In the genomic region with DNA sequence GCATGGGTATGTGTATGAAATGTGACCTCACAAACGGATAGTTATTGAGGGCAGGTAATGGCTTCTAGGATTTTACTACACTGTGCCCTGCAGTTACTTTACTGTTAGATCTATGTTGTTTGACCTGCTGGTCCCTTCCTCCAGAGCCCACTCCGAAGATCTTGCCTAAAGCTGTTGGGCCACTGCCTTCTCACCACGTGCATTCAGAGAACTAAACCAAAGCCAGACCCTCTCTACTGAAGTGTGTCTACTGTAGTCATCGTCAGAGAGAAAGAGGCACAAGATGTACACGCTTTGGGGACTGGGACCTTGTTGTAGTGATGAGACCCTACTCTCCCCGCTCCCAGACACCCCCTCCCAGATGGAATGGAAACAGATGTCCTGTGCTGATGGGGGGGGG, we compare ENCODE assay signal across 44 mouse cellular contexts. TPM values are rescaled to one million over a fixed set of nuclear protein-coding genes. Genes with fewer than 3 reads are reported as not detected.
"Had no signal": no experiment of that assay in that cellular context is flagged by ENCODE, and none has a peak within 500 bp of the region (broad histone marks: within the 10 kb centered on the region; RNA-seq: fewer than 3 reads in every experiment).

No protein-coding gene starts in this region.

- H3K27ac ChIP-seq: limb, embryonic 10.5 days; limb, embryonic 12.5 days; limb, embryonic 13.5 days; limb, embryonic 15.5 days; liver, embryonic 12.5 days; liver, embryonic 13.5 days; liver, embryonic 14.5 days; liver, embryonic 15.5 days; lung, embryonic 15.5 days; macrophage; midbrain, embryonic 10.5 days; midbrain, embryonic 12.5 days; midbrain, embryonic 15.5 days; neural tube, embryonic 12.5 days; neural tube, embryonic 13.5 days had no signal

- H3K9me3 ChIP-seq: limb, embryonic 10.5 days; limb, embryonic 12.5 days; limb, embryonic 13.5 days; limb, embryonic 15.5 days; liver, embryonic 12.5 days; liver, embryonic 13.5 days; liver, embryonic 15.5 days; lung, embryonic 15.5 days; megakaryocyte, embryonic 14.5 days; midbrain, embryonic 10.5 days; midbrain, embryonic 12.5 days; midbrain, embryonic 15.5 days; neural tube, embryonic 12.5 days; neural tube, embryonic 13.5 days had no signal

- H3K4me3 ChIP-seq: limb, embryonic 10.5 days; limb, embryonic 12.5 days; limb, embryonic 13.5 days; limb, embryonic 15.5 days; liver, embryonic 12.5 days; liver, embryonic 13.5 days; liver, embryonic 15.5 days; lung, embryonic 15.5 days; megakaryocyte, embryonic 14.5 days; midbrain, embryonic 10.5 days; midbrain, embryonic 12.5 days; midbrain, embryonic 15.5 days; myocyte; neural tube, embryonic 12.5 days; neural tube, embryonic 13.5 days had no signal

- H3K4me1 ChIP-seq: limb, embryonic 12.5 days; limb, embryonic 13.5 days; lung, embryonic 15.5 days; neural tube, embryonic 12.5 days; neural tube, embryonic 13.5 days had no signal

- H3K4me2 ChIP-seq: limb, embryonic 12.5 days; limb, embryonic 13.5 days; limb, embryonic 15.5 days; liver, embryonic 11.5 days; liver, embryonic 12.5 days; liver, embryonic 13.5 days; liver, embryonic 15.5 days; lung, embryonic 14.5 days; lung, embryonic 15.5 days; midbrain, embryonic 12.5 days; midbrain, embryonic 15.5 days; neural tube, embryonic 12.5 days; neural tube, embryonic 13.5 days had no signal

- H3K36me3 ChIP-seq: limb, embryonic 10.5 days; limb, embryonic 12.5 days; limb, embryonic 13.5 days; limb, embryonic 15.5 days; liver, embryonic 12.5 days; liver, embryonic 13.5 days; liver, embryonic 15.5 days; lung, embryonic 15.5 days; midbrain, embryonic 10.5 days; midbrain, embryonic 12.5 days; midbrain, embryonic 15.5 days; neural tube, embryonic 12.5 days; neural tube, embryonic 13.5 days had no signal

- DNase-seq: left cerebral cortex, postnatal 4 days; liver; liver, embryonic 13.5 days; liver, postnatal 0 days; lung, adult 18-20 months; lung, adult 2 months; lung, embryonic 14.5 days; lung, postnatal 10 days; lung, postnatal 14 days; lung, postnatal 36 days; lung, postnatal 4 days; midbrain, embryonic 14.5 days had no signal

- ATAC-seq: liver, embryonic 12.5 days; liver, postnatal 0 days; lung, postnatal 0 days; midbrain, embryonic 15.5 days; midbrain, embryonic 16.5 days had no signal

- H3K9ac ChIP-seq: limb, embryonic 12.5 days; limb, embryonic 13.5 days; limb, embryonic 15.5 days; liver, embryonic 12.5 days; liver, embryonic 13.5 days; liver, embryonic 14.5 days; liver, embryonic 15.5 days; liver, postnatal 0 days; lung, embryonic 14.5 days; lung, embryonic 15.5 days; midbrain, embryonic 12.5 days; midbrain, embryonic 15.5 days; neural tube, embryonic 12.5 days; neural tube, embryonic 13.5 days had no signal

- H3K27me3 ChIP-seq: limb, embryonic 12.5 days; limb, embryonic 13.5 days; limb, embryonic 15.5 days; liver, embryonic 12.5 days; liver, embryonic 13.5 days; liver, embryonic 15.5 days; lung, embryonic 15.5 days; megakaryocyte, embryonic 14.5 days; midbrain, embryonic 12.5 days; midbrain, embryonic 15.5 days; neural tube, embryonic 12.5 days; neural tube, embryonic 13.5 days had no signal

RNA-seq across cellular contexts. Expression of a gene that starts 3.4 kb away (rescaled TPM):
- total RNA-seq: left cerebral cortex, postnatal 10 days; left cerebral cortex, postnatal 14 days; left cerebral cortex, postnatal 25 days; left cerebral cortex, postnatal 36 days; left cerebral cortex, postnatal 4 days; megakaryocyte progenitor cell, adult 5-6 weeks; megakaryocyte, adult 5-6 weeks; megakaryocyte-erythroid progenitor cell, adult 5-6 weeks; midbrain, postnatal 0 days; monocyte, adult 5-6 weeks had no signal
- polyA plus RNA-seq: limb, embryonic 10.5 days; limb, embryonic 11.5 days; limb, embryonic 12.5 days; limb, embryonic 13.5 days; limb, embryonic 14.5 days; limb, embryonic 15.5 days; lung, adult 2 months; lung, embryonic 14.5 days; lung, embryonic 15.5 days; lung, embryonic 16.5 days; lung, postnatal 0 days; macrophage; midbrain, embryonic 10.5 days; midbrain, embryonic 12.5 days; midbrain, embryonic 14.5 days; midbrain, embryonic 15.5 days; midbrain, embryonic 16.5 days; midbrain, postnatal 0 days; myocyte; neural tube, embryonic 11.5 days; neural tube, embryonic 12.5 days; neural tube, embryonic 13.5 days had no signal

RNA-seq across cellular contexts. Expression of a gene that starts 29.4 kb away (rescaled TPM):
- total RNA-seq: megakaryocyte, adult 5-6 weeks; megakaryocyte-erythroid progenitor cell, adult 5-6 weeks had no signal
